Mouse (Mus musculus) hindbrain, embryonic 16.5 days (tissue): ENCODE measurements around the gene Iffo1. TPM values are rescaled to one million over a fixed set of nuclear protein-coding genes. Genes with fewer than 3 reads are reported as not detected.

Experiments used
- ATAC-seq: fragments of 200-750 bp; cut with Nextera tagmentation; 2 replicates; pipeline ENCODE4 v1.8.0; 2017; ENCODE audit warnings: moderate TSS enrichment, moderate library complexity
- H3K27ac ChIP-seq: fragments of 300-500 bp; sonication (generic); 2 replicates; pipeline ENCODE4 v1.5.1; 2014; ENCODE audit warnings: low read depth, mild to moderate bottlenecking, control low read depth, low read length, moderate library complexity
- H3K27me3 ChIP-seq: fragments of 300-500 bp; sonication (generic); replicated peaks from 2 replicates; pipeline ENCODE4 v1.6.1; 2014; ENCODE audit warnings: low read length; ENCODE audit not compliant: control insufficient read depth, insufficient read depth
- H3K36me3 ChIP-seq: fragments of 300-500 bp; sonication (generic); 2 replicates; pipeline ENCODE4 v1.6.1; 2014; ENCODE audit warnings: mild to moderate bottlenecking, low read length, moderate library complexity, mixed read lengths; ENCODE audit not compliant: control insufficient read depth, insufficient read depth
- H3K4me1 ChIP-seq: fragments of 300-500 bp; sonication (generic); 2 replicates; pipeline ENCODE4 v1.6.1; 2014; ENCODE audit warnings: low read depth, low read length; ENCODE audit not compliant: control insufficient read depth, insufficient read depth
- H3K4me2 ChIP-seq: fragments of 300-500 bp; sonication (generic); 2 replicates; pipeline ENCODE4 v1.6.1; 2014; ENCODE audit warnings: mild to moderate bottlenecking, low read length, control low read depth, moderate library complexity
- H3K4me3 ChIP-seq: fragments of 300-500 bp; sonication (generic); 2 replicates; pipeline ENCODE4 v1.5.1; 2014; ENCODE audit warnings: mild to moderate bottlenecking, low read length, control low read depth, moderate library complexity
- H3K9ac ChIP-seq: fragments of 300-500 bp; sonication (generic); 2 replicates; pipeline ENCODE4 v1.6.1; 2014; ENCODE audit warnings: low read depth, mild to moderate bottlenecking, control low read depth, low read length, moderate library complexity
- H3K9me3 ChIP-seq: fragments of 300-500 bp; sonication (generic); 2 replicates; pipeline ENCODE4 v1.6.1; 2014; ENCODE audit warnings: mild to moderate bottlenecking, low read length, moderate library complexity; ENCODE audit not compliant: control insufficient read depth
- WGBS: fragments of 180-500 bp; shearing (Covaris S2); extraction: QIAGEN DNeasy Blood & Tissue Kit; methylation state at CpG from one replicate; pipeline ENCODE4 v1.1.7; 2014; 5-methylcytosine and 5-hydroxymethylcytosine counted together
- microRNA-seq: library from miRNA; unstranded; fragments of <30 nt; microRNA quantifications from one replicate; pipeline ENCODE4, GENCODE M21; 2017
- polyA plus RNA-seq: library from polyadenylated mRNA; unstranded; fragments of >200 nt; fragmentation: Nextera tagmentation; extraction: Ambion mirVana; gene quantifications from 2 replicates; pipeline ENCODE4 v1.2.1, GENCODE M21; 2015

Iffo1 gene
- polyA plus RNA-seq, 1 experiment from 2014 or later: 20.3 TPM

DNA sequence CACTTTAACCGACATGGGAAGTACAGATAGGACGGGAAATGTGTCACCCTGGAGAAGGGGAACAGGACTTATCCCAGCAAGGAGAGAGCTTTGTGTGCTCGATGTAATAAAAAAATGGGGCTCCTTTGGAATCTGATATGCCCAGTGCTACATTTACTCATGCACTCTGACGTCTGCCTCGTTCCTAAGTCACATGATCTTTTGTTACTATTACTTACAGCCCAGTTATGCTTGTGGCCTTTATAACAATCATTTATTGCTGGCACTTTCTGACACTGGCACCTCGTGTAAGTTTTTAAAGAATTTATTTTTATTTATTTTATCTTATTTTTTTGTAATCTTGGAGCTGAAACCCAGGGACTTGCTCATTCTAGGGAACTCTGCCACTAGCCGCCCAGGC, 48.3 kb downstream of the Iffo1 start:
- WGBS: 80% methylated on average over 7 of the region's 7 CpGs
- no peak for ATAC-seq
- peaks cover 8% of the 10 kb centered on the region for H3K4me1 ChIP-seq
- no peak overlapping the region for H3K9ac ChIP-seq
- H3K9me3 ChIP-seq: no peaks in the 10 kb centered on the region
- H3K4me3 ChIP-seq: no peak overlapping the region
- no peaks in the 10 kb centered on the region for H3K27me3 ChIP-seq
- no peak overlapping the region for H3K27ac ChIP-seq
- H3K36me3 ChIP-seq: peaks cover 9% of the 10 kb centered on the region; the same call in 1 of the 2 replicates
- H3K4me2 ChIP-seq: no peak overlapping the region; the same call in 1 of the 2 replicates

DNA sequence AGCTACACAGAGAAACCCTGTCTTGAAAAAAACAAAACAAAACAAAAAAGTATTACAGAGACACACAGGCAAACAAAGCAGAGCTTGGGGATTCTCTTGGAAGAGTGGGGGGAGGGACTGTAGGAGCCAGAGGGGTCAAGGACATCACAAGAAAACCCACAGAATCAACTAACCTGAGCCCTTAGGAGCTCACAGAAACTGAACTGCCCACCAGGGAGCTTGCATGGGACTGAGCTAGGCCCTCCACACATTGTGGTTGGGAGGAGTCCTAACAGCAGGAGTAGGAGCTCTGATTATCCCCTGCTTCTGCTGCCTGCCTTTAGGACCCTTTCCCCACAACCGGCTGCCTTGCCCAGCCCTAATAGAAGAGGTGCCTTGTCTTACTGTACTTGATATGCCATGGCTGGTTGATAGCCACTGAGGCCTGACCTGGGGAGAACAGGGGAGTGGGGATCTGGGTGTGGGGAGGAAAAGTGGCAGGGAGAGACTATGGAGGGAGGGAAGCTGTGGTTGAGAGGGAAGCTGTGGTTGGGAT, 50.6 kb downstream of the Iffo1 start:
- no peaks in the 10 kb centered on the region for H3K9me3 ChIP-seq
- H3K27ac ChIP-seq: no peak overlapping the region
- H3K27me3 ChIP-seq: no peaks in the 10 kb centered on the region
- peaks cover 8% of the 10 kb centered on the region for H3K4me1 ChIP-seq
- peaks cover 9% of the 10 kb centered on the region; the same call in 1 of the 2 replicates for H3K36me3 ChIP-seq
- H3K9ac ChIP-seq: no peak overlapping the region
- no peak for ATAC-seq
- no peak overlapping the region for H3K4me2 ChIP-seq
- no peak overlapping the region for H3K4me3 ChIP-seq
- WGBS: 35% methylated on average over 1 of the region's 1 CpGs

DNA sequence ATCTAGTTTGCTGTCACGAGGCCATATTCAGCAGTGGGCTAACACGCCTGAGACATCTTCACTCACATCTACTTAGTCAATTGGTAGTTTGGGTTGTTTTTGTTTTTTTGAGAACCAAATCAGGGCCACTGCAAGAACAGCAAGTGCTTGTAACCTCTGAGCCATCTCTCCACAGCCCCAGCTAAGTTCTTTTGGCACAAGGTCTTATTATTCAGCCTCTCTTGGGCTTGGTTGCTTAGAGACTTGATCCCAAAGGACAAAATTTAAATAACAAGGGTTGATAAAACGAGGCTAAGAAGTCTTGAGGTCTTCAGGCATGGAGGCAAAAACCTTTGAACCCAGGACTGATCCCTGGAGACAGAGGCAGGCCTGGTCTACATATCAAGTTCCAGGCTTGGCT, 51.3 kb downstream of the Iffo1 start:
- no peak overlapping the region for H3K27ac ChIP-seq
- no peak for ATAC-seq
- no peaks in the 10 kb centered on the region for H3K9me3 ChIP-seq

DNA sequence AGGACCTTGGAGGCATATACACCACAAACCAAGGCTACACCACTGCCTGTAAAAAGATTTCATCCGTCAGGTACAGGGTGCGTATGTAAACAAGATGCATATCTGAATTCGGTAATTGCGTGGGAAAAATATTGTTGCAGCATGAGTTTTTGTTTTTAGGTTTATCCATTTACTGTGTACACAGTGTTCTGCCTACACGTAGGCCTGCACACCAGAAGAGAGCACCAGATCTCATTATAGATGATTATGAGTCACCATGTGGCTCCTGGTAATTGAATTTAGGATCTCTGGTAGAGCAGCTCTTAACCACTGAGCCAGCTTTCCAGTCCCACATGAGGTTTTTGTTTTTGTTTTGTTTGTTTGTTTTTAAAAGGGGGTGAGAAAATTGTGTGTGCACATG, 52.1 kb downstream of the Iffo1 start:
- no peaks in the 10 kb centered on the region for H3K27me3 ChIP-seq
- no peak for ATAC-seq
- 82% methylated on average over 5 of the region's 5 CpGs for WGBS
- peaks cover 9% of the 10 kb centered on the region; the same call in 1 of the 2 replicates for H3K36me3 ChIP-seq
- H3K9me3 ChIP-seq: no peaks in the 10 kb centered on the region
- no peak overlapping the region for H3K27ac ChIP-seq
- H3K9ac ChIP-seq: no peak overlapping the region
- H3K4me3 ChIP-seq: no peak overlapping the region
- H3K4me1 ChIP-seq: peaks cover 8% of the 10 kb centered on the region
- H3K4me2 ChIP-seq: no peak overlapping the region

More for the DNA sequence above, 51.3 kb downstream of the Iffo1 start:
- H3K27me3 ChIP-seq: no peaks in the 10 kb centered on the region
- H3K9ac ChIP-seq: no peak overlapping the region
- H3K4me3 ChIP-seq: no peak overlapping the region
- H3K4me2 ChIP-seq: no peak overlapping the region
- peaks cover 9% of the 10 kb centered on the region; the same call in 1 of the 2 replicates for H3K36me3 ChIP-seq
- H3K4me1 ChIP-seq: peaks cover 8% of the 10 kb centered on the region
- 32% methylated on average over 3 of the region's 3 CpGs for whole genome bisulfite sequencing

DNA sequence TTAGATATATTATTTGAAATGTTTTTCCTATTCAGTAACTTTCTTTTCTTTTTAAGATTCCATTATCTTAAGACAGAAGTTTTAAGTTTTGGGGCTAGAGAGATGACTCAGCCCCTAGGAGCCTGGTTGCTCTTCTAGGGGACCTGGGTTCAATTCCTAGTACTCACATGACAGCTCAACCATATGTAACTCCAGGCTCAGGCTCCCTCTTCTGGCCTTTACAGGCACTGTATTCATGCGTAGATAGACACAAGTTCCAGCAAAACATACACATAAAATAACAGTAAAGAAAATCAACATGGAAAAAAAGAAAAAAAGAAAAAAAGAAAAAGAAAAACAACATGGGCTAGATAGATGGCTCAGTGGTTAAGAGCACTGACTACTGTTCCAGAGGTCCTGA, 65.4 kb downstream of the Iffo1 start:
- Histone ChIP-seq H3K4me1 (no peaks in the 10 kb centered on the region), H3K4me3 (no peak overlapping the region), H3K9me3 (no peaks in the 10 kb centered on the region), H3K9ac (no peak overlapping the region), H3K27me3 (peaks cover 5% of the 10 kb centered on the region), H3K27ac (no peak overlapping the region), H3K36me3 (no peaks in the 10 kb centered on the region), H3K4me2 (no peak overlapping the region)
- ATAC-seq: no peak
- 82% methylated on average over 1 of the region's 1 CpGs for WGBS

Small RNA genes lying within 50 kb of the gene (microRNA-seq; reads per million reads assigned to microRNA genes)
- gene Mir3098: 0.83 reads per million
- gene Mir7045: not detected

Other genes with a start within 250 kb of the Iffo1 start
- gene Lag3, start 233.5 kb upstream of the Iffo1 start, polyA plus RNA-seq: 3.0 and 3.6 TPM in 2 replicates
- 609 and 678 TPM in 2 replicates for gene Ptms, start 225.1 kb upstream of the Iffo1 start, polyA plus RNA-seq
- gene Mlf2, start 213.9 kb upstream of the Iffo1 start, polyA plus RNA-seq: 574 and 587 TPM in 2 replicates
- 107 TPM in 2 replicates for gene Cops7a, start 179.7 kb upstream of the Iffo1 start, polyA plus RNA-seq
- gene Pianp, start 148.5 kb upstream of the Iffo1 start, polyA plus RNA-seq: 67.4 and 77.9 TPM in 2 replicates
- gene Zfp384, start 136.1 kb upstream of the Iffo1 start, polyA plus RNA-seq: 11.6 and 15.2 TPM in 2 replicates
- gene Ing4, start 105.5 kb upstream of the Iffo1 start, polyA plus RNA-seq: 133 and 137 TPM in 2 replicates
- gene Acrbp, start 95.6 kb upstream of the Iffo1 start, polyA plus RNA-seq: 18.2 and 20.9 TPM in 2 replicates
- gene Lpar5, start 77.3 kb upstream of the Iffo1 start, polyA plus RNA-seq: 0.36 and 0.85 TPM in 2 replicates
- 66.6 and 68.4 TPM in 2 replicates for gene Chd4, start 49.3 kb upstream of the Iffo1 start, polyA plus RNA-seq
- gene Nop2, start 13.3 kb upstream of the Iffo1 start, polyA plus RNA-seq: 48.6 and 50.7 TPM in 2 replicates
- gene Gapdh, start 21.2 kb downstream of the Iffo1 start, polyA plus RNA-seq: 1,587 and 1,624 TPM in 2 replicates
- 37.7 and 50.2 TPM in 2 replicates for gene Ncapd2, start 46.5 kb downstream of the Iffo1 start, polyA plus RNA-seq
- 140 and 154 TPM in 2 replicates for gene Mrpl51, start 46.6 kb downstream of the Iffo1 start, polyA plus RNA-seq
- 41.2 and 52.8 TPM in 2 replicates for gene Vamp1, start 70.3 kb downstream of the Iffo1 start, polyA plus RNA-seq
- gene Tapbpl, start 86.6 kb downstream of the Iffo1 start, polyA plus RNA-seq: 7.7 and 9.1 TPM in 2 replicates
- gene Cd27, start 91.8 kb downstream of the Iffo1 start, polyA plus RNA-seq: 1.1 and 1.4 TPM in 2 replicates
- 0.10 TPM in 1 of 2 replicates, not detected in the other for gene Tuba3a, start 140.8 kb downstream of the Iffo1 start, polyA plus RNA-seq
- gene Ltbr, start 168.6 kb downstream of the Iffo1 start, polyA plus RNA-seq: 16.4 and 18.7 TPM in 2 replicates
- gene Scnn1a, start 175.4 kb downstream of the Iffo1 start, polyA plus RNA-seq: 0.69 and 0.70 TPM in 2 replicates
- 15.1 and 18.3 TPM in 2 replicates for gene Tnfrsf1a, start 204.1 kb downstream of the Iffo1 start, polyA plus RNA-seq
- gene Plekhg6, start 235.6 kb downstream of the Iffo1 start, polyA plus RNA-seq: 0.30 and 0.41 TPM in 2 replicates